Mouse (Mus musculus): Measurements from ENCODE around the gene Zfp692.

DNA sequence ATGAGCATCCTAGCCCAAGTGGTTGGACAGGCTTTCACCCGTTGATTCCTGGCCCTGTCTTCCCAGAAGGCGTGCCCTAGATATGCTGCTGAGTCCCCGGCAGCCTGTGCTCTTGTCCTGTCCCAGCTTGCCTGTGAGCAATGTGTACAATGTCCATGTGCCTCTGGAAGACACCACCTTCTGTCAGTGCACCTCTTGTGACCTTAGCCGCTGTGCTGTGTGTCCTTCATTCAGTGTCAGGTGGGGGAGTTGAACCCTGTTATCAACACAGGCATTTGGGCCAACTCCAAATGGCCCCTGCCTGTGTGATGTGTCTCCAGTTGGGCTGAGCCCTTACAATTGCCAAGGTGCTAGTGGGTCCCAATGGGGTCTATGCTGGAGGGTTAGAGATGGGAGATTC, 39.9 kb downstream of the Zfp692 start:
- TF ChIP-seq CTCF (IDR thresholded peaks at IDR 0.05; ENCODE audit: low read depth) (no peak), EP300 (optimal IDR thresholded peaks at IDR 0.05) (no peak)
